Mouse (Mus musculus) limb, embryonic 15.5 days (tissue): ENCODE data around the gene Mroh9. TPM values are rescaled to one million over a fixed set of nuclear protein-coding genes. Genes with fewer than 3 reads are reported as not detected.

Source experiments
- ATAC-seq: fragments of 200-750 bp; cut with Nextera tagmentation; 2 replicates; pipeline ENCODE4 v1.8.0; 2017; ENCODE audit warnings: low read depth, moderate TSS enrichment; ENCODE audit not compliant: insufficient number of reproducible peaks, low FRiP score, low TSS enrichment
- H3K27ac ChIP-seq: fragments of 300-500 bp; sonication (generic); 2 replicates; pipeline ENCODE4 v1.5.1; 2015; ENCODE audit warnings: moderate library complexity, mild to moderate bottlenecking, inconsistent platforms
- H3K27me3 ChIP-seq: fragments of 300-500 bp; sonication (generic); 2 replicates; pipeline ENCODE4 v1.6.1; 2015; ENCODE audit warnings: inconsistent platforms
- H3K36me3 ChIP-seq: fragments of 300-500 bp; sonication (generic); 2 replicates; pipeline ENCODE4 v1.6.1; 2015; ENCODE audit warnings: inconsistent platforms
- H3K4me1 ChIP-seq: fragments of 300-500 bp; sonication (generic); 2 replicates; pipeline ENCODE4 v1.6.1; 2015; ENCODE audit warnings: inconsistent platforms
- H3K4me2 ChIP-seq: fragments of 300-500 bp; sonication (generic); 2 replicates; pipeline ENCODE4 v1.6.1; 2015; ENCODE audit warnings: mild to moderate bottlenecking, inconsistent platforms
- H3K4me3 ChIP-seq: fragments of 300-500 bp; sonication (generic); 2 replicates; pipeline ENCODE4 v1.5.1; 2015; ENCODE audit warnings: mild to moderate bottlenecking, inconsistent platforms
- H3K9ac ChIP-seq: fragments of 300-500 bp; sonication (generic); 2 replicates; pipeline ENCODE4 v1.6.1; 2015; ENCODE audit warnings: inconsistent platforms
- H3K9me3 ChIP-seq: fragments of 300-500 bp; sonication (generic); 2 replicates; pipeline ENCODE4 v1.6.1; 2016; ENCODE audit warnings: inconsistent platforms
- WGBS: fragments of 180-500 bp; shearing (Covaris S2); methylation state at CpG from one replicate; pipeline ENCODE4 v1.1.7; 2015; 5-methylcytosine and 5-hydroxymethylcytosine counted together
- polyA plus RNA-seq: library from polyadenylated mRNA; unstranded; fragments of >200 nt; fragmentation: Nextera tagmentation; extraction: Ambion mirVana; gene quantifications from 2 replicates; pipeline ENCODE4 v1.2.1, GENCODE M21; 2015

Mroh9 gene
- not detected in 2 replicates for polyA plus RNA-seq

DNA sequence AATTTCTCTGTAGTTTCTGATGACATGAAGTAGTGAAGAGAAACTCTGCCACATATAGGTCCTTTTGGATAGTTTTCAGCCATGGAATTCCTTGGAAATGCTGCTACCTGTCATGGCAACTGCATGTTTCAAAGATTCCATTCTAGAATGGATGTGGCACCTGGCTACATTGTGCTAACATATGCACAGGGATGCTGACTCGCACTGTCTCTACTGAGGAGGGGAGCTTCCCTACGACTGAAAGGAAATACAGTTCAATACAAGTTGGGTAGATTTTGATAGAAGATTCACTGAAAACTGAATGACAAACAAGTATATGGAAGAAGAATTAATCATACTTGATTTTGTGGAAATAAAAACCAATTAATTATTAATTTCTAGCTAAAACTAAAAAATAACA is at the start of gene Mroh9:
Gene Mroh9, minus strand, starts transcription at position 101 of the 400 bp plus-strand sequence.
- 90% methylated on average over 2 of the region's 2 CpGs for WGBS
- H3K27me3 ChIP-seq, result no peaks in the 10 kb centered on the region
- no peaks in the 10 kb centered on the region for H3K4me1 ChIP-seq
- H3K4me2 ChIP-seq, result no peak within 1 kb of the TSS
- no peaks in the 10 kb centered on the region for H3K36me3 ChIP-seq
- H3K27ac ChIP-seq, result no peak within 1 kb of the TSS
- ATAC-seq, result no peak
- no peak within 1 kb of the TSS for H3K9ac ChIP-seq
- no peaks in the 10 kb centered on the region for H3K9me3 ChIP-seq
- no peak within 1 kb of the TSS for H3K4me3 ChIP-seq

DNA sequence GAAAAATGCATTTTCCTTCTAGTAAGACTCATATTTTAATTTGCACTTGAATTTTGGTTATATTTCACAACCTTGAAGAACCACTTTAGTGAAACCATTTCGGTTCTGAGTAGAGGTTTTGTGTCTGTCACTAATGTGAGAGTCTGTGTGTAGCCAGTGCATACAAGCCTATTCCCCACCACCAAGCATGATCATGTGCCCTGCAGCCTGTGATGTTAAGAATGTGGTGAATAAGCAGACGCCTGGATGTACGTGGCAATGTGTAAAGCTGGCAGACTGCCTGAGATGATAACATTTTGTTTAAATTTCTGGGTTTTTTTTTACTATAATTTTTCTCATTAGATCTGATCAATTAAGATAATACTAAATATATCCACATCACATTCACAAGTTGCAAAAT is 44.5 kb upstream of the Mroh9 start:
- H3K9me3 ChIP-seq, result no peaks in the 10 kb centered on the region
- no peak for ATAC-seq
- H3K9ac ChIP-seq, result no peak overlapping the region
- 0 out of 2 replicates have a peak overlapping the region, but pooled peaks have one; percentile 57 for H3K27ac ChIP-seq
- H3K4me2 ChIP-seq, result no peak overlapping the region
- H3K4me1 ChIP-seq, result peaks cover 11% of the 10 kb centered on the region; the same call in 1 of the 2 replicates
- H3K4me3 ChIP-seq, result no peak overlapping the region
- 27% methylated on average over 3 of the region's 3 CpGs for WGBS
- no peaks in the 10 kb centered on the region for H3K36me3 ChIP-seq
- no peaks in the 10 kb centered on the region for H3K27me3 ChIP-seq

DNA sequence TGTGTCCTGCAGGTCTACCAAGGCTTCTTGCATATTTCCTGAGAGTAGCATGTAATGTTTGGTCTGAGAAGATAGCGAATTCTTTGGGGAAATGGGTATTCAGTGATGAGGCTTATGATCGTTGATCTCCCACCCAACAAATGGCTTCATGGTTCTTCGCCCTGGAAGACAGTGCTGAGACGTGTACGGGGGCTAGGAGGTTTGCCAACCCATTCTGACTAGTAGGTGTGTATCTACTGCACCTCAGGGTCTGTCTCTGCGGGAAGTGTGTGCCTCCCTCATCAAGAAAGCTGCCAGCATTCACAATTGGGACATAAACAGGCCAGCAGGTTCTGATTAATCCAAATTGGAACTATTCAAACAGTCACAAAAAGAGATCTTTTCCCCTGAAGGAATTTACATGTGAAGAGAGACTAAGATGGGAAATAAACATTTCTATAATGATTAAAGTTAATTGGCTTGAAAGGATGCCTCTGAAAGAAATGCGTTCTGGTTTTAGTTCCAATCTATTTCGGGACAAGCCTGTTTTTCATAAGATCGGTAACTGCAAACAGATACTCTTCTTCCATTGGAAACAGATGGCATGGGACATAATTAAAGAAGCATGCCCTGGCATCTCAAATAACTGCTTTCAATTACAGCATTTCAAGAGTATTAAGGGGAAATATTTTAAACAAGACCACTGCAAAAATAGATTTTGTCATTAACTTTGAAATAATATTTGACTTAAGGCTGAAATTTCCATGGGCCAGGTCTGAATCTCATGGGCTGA is 43.8 kb upstream of the Mroh9 start:
- Histone ChIP-seq H3K27ac (no peak overlapping the region), H3K27me3 (no peaks in the 10 kb centered on the region), H3K4me2 (no peak overlapping the region), H3K9me3 (no peaks in the 10 kb centered on the region), H3K4me3 (no peak overlapping the region), H3K4me1 (peaks cover 8% of the 10 kb centered on the region; the same call in 1 of the 2 replicates), H3K9ac (no peak overlapping the region), H3K36me3 (no peaks in the 10 kb centered on the region)
- no peak for ATAC-seq
- WGBS, result 38% methylated on average over 9 of the region's 9 CpGs

DNA sequence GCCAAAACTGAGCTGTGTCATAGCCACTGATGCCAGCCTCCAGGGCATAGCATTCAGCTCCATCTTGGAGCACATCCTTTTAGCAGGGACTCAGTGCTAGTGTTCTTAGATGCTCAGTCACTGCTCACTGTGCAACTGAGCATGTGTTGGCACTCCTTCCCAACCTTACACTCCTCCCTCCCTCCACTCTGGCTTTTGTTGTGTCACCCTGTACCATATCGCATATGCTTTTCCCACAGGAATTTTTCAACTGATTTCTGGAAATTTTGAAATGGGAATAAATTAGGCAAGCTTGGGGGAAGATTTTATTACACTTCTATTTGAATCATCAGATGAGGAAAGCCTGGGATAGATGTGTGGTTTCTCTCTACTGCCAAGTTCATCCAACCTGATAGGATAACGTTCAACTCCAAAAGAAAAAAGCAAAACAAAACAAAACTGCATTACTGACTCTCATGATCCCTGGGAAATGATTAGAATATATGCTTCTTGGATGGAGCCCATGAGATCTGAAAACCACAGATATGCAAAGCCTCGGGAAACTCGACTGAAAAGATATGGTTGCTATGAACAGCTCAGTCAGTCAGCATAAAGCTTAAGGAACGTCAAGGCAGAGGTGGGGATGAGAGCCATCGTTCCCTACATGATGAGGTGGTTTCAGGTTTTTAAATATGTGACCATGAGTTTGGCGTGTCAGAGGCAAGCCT is 40.9 kb upstream of the Mroh9 start:
- Histone ChIP-seq H3K9me3 (no peaks in the 10 kb centered on the region), H3K27ac (peak overlapping the region; percentile 14), H3K9ac (no peak overlapping the region), H3K4me3 (no peak overlapping the region), H3K4me2 (no peak overlapping the region), H3K36me3 (no peaks in the 10 kb centered on the region), H3K27me3 (no peaks in the 10 kb centered on the region), H3K4me1 (peaks cover 8% of the 10 kb centered on the region; the same call in 1 of the 2 replicates)
- no peak for ATAC-seq
- 47% methylated on average over 7 of the region's 7 CpGs for WGBS

DNA sequence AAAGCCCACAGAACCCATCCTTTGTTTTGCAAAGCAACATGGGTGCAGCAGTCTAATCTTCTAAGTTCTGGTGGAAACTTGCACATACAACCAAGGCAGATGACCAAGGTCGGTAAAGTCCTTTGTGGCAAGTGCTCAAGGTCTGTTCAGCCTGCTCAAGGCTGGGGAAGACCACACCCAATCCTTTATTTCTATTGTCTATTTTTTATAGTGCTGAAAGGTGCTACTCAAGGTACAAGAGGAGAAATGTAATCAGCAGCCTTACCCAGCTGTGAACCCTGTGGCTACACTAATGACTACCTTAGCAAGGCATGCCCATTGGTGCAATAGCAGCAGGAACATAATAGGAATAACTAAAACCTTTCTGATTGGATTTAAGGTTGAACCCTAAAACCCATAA is 36.9 kb upstream of the Mroh9 start:
- no peaks in the 10 kb centered on the region for H3K9me3 ChIP-seq
- no peaks in the 10 kb centered on the region for H3K36me3 ChIP-seq
- WGBS, result 100% methylated on average over 1 of the region's 1 CpGs
- no peak overlapping the region for H3K27ac ChIP-seq
- no peaks in the 10 kb centered on the region for H3K27me3 ChIP-seq
- H3K4me1 ChIP-seq, result 0 out of 2 replicates have a peak, but pooled peaks cover 2% of the 10 kb centered on the region
- H3K4me3 ChIP-seq, result no peak overlapping the region
- no peak for ATAC-seq
- H3K4me2 ChIP-seq, result no peak overlapping the region
- H3K9ac ChIP-seq, result no peak overlapping the region

DNA sequence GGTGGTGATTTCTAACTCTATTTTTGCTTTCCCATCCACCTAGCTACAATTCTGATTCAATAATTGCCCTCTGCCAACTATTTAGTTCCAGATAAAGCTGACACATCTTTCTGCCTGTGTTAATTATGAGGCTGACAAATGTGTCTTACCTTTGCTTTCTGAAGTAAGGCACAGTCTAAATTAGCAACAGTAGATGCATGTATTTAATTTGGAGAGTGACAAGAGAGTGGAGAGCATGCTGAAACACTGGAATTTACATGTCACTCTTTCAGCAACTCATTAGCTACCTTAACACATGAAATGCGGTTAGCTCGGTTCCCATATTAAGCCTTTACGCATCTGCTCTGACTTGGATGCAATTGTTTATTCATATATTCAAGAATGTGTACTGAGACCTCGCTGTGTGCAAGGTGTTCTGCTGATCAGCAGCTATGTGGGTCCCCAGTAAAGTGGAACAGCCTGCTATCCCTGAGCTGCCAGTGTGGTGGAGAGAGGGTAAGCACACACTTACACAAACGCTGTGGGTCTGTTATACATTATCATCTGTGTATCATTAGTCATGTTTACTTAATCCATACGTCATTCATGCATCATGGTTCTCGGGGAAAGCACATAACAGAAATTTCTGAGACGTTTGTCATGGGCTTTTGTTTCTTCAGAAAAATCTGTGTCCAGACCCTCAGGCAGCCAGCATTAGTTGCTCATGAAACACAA is 28.1 kb upstream of the Mroh9 start:
- no peaks in the 10 kb centered on the region for H3K9me3 ChIP-seq
- 53% methylated on average over 8 of the region's 8 CpGs for WGBS
- H3K4me3 ChIP-seq, result no peak overlapping the region
- no peak overlapping the region for H3K9ac ChIP-seq
- ATAC-seq, result no peak
- no peaks in the 10 kb centered on the region for H3K4me1 ChIP-seq
- H3K36me3 ChIP-seq, result no peaks in the 10 kb centered on the region
- H3K27ac ChIP-seq, result no peak overlapping the region
- no peak overlapping the region for H3K4me2 ChIP-seq
- no peaks in the 10 kb centered on the region for H3K27me3 ChIP-seq

DNA sequence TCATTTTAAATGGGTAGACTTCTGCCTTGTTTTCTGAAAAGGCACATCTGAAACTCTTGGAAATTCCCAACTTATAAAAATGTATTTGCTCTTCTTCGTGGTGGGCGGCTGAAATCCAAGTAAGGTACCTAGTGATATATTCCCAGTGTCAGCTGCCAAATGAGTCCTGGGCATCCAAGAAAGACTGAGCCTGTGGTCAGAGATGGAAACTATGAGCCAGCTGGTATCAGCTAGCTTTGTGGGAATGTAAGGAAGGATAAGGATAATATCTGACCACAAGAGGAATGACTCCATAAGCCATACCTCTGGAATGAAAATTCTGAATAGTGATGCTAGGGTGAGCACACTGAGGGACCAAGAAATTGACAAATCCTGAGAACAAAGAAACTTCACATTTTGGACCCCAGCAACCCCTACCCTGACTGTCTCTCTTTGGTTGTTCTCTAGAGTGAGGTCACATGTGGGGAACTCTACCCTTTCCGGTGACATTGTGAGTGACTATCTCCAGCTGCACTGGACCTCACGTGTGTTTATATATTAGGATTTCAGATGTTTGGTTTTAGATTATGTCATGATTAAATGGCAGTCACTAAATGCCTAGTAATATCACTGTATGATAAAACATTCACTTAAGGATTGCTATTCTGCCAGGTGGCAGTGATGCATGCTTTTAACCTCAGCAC is 27.2 kb upstream of the Mroh9 start:
- no peak overlapping the region for H3K4me2 ChIP-seq
- no peaks in the 10 kb centered on the region for H3K9me3 ChIP-seq
- WGBS, result 86% methylated on average over 4 of the region's 4 CpGs
- H3K4me3 ChIP-seq, result no peak overlapping the region
- H3K4me1 ChIP-seq, result no peaks in the 10 kb centered on the region
- H3K27me3 ChIP-seq, result no peaks in the 10 kb centered on the region
- H3K36me3 ChIP-seq, result no peaks in the 10 kb centered on the region
- no peak overlapping the region for H3K27ac ChIP-seq
- ATAC-seq, result no peak
- H3K9ac ChIP-seq, result no peak overlapping the region

DNA sequence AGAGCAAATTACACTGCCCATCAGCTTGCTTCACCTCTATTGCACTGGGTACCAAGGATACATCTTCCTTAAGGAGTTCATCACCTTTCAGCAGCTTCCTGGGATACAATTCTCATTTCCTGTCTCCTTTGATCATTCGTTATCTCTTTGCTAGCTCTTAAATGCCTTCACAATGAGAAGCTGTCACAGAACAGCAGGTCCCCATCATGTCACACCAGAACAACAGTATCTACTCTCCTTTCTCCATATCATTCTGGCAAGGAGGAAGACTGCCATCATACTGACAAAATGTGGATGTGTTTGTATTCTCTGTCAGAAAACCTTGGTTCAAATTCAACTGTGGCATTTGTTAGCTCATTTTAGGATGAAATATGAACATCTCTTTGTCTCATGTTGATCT is 19.5 kb upstream of the Mroh9 start:
- no peak overlapping the region for H3K27ac ChIP-seq
- 46% methylated on average over 1 of the region's 1 CpGs for WGBS
- no peak overlapping the region for H3K9ac ChIP-seq
- H3K9me3 ChIP-seq, result no peaks in the 10 kb centered on the region
- H3K27me3 ChIP-seq, result no peaks in the 10 kb centered on the region
- no peaks in the 10 kb centered on the region for H3K36me3 ChIP-seq
- H3K4me3 ChIP-seq, result no peak overlapping the region
- no peak overlapping the region for H3K4me2 ChIP-seq
- ATAC-seq, result no peak
- 0 out of 2 replicates have a peak, but pooled peaks cover 3% of the 10 kb centered on the region for H3K4me1 ChIP-seq

DNA sequence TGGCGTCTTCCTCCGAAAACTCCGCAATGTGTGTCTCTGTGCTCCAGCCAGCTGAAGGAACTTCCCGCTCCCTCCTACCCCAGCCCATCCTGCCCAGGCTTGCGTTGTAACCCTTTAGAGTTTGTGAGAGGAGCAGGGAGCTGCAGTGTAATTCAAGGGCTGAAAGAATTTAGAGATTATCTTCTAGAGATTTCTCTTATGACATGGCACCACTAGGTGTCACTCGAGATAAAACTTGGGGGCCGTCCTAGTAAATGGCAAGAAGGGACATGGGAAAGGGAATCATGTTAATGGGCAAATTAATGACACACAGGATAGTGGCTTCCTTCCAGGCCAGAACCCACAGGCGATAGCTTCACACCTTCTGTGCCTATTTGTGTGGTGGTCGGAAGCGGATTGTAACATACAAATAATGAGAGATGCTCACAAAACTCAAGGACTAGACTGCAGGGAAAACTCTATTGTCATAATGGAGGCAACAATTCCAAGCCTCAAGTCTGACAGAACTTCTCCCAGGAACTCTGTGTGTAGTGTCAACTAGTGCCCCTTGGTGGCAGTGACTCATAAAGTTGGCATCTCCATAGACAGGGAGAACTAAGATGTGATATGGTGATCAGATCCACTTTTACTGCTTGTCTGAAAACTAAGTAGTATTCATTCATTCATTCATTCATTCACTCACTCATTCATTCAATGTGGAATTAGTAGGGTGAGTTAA is 6.1 kb upstream of the Mroh9 start:
- no peaks in the 10 kb centered on the region for H3K36me3 ChIP-seq
- no peaks in the 10 kb centered on the region for H3K27me3 ChIP-seq
- H3K9me3 ChIP-seq, result no peaks in the 10 kb centered on the region
- ATAC-seq, result peak; percentile 35; the same call in 1 of the 2 replicates
- peaks cover 4% of the 10 kb centered on the region for H3K4me1 ChIP-seq
- 36% methylated on average over 10 of the region's 10 CpGs for WGBS
- H3K4me3 ChIP-seq, result no peak overlapping the region
- no peak overlapping the region for H3K4me2 ChIP-seq
- H3K9ac ChIP-seq, result no peak overlapping the region
- no peak overlapping the region for H3K27ac ChIP-seq

DNA sequence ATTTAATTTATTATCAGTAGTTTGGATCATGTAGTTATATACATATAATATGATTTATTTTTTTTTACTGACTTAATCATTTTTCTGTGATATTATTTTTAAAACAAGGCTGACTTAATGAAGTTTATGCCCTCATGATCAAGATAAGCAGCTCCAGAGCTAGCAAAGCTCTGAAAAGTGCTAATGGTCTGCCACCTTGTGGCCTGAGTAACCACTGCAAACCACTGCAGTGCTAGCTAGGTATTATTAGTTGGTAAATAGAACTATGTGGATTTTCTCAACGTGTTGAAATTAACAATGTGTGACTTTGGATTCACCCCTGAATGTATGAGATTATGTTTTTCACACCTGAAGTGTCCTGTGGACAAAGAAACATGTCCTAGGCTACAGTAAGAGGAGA is 15.0 kb downstream of the Mroh9 start:
- Histone ChIP-seq H3K27me3 (no peaks in the 10 kb centered on the region), H3K4me2 (no peak overlapping the region), H3K9me3 (no peaks in the 10 kb centered on the region), H3K27ac (no peak overlapping the region), H3K9ac (no peak overlapping the region), H3K36me3 (no peaks in the 10 kb centered on the region), H3K4me3 (no peak overlapping the region), H3K4me1 (no peaks in the 10 kb centered on the region)
- ATAC-seq, result no peak
- 2% methylated on average over 1 of the region's 1 CpGs for WGBS

DNA sequence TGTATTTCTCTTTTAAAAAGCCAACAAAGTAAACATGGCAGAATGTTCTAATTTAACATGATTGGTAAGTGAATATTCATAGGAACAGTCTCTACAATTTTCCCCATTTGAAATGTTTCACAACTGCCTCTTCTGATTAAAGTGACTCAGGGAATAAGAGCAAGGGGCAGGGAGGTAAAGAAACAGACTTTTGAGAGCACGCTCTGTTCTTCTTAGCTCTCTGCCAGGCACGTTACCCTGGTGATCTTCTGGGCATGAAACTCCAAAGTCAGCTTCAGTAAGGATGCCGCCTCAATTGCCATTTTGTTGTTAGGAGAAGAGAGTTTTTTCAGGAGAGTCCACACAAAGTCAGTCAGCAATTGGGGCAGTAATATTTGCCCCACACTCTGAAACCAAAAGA is 25.1 kb downstream of the Mroh9 start:
- Histone ChIP-seq H3K9me3 (no peaks in the 10 kb centered on the region), H3K4me3 (no peak overlapping the region), H3K27me3 (no peaks in the 10 kb centered on the region), H3K36me3 (no peaks in the 10 kb centered on the region), H3K9ac (no peak overlapping the region), H3K4me1 (no peaks in the 10 kb centered on the region), H3K4me2 (no peak overlapping the region), H3K27ac (no peak overlapping the region)
- WGBS, result 90% methylated on average over 3 of the region's 3 CpGs
- ATAC-seq, result no peak
